Mouse (Mus musculus) kidney, embryonic 15.5 days (tissue): ENCODE results near the gene Cryaa. TPM values are rescaled to one million over a fixed set of nuclear protein-coding genes. Genes with fewer than 3 reads are reported as not detected.

ENCODE experiments used
- ATAC-seq: fragments of 200-750 bp; cut with Nextera tagmentation; replicated peaks from 2 replicates; pipeline ENCODE4 v1.8.0; 2017; ENCODE audit warnings: moderate TSS enrichment; ENCODE audit not compliant: low FRiP score
- H3K27ac ChIP-seq: fragments of 300-500 bp; sonication (generic); 2 replicates; pipeline ENCODE4 v1.5.1; 2015; ENCODE audit warnings: mild to moderate bottlenecking, inconsistent platforms
- H3K27me3 ChIP-seq: fragments of 300-500 bp; sonication (generic); 2 replicates; pipeline ENCODE4 v1.6.1; 2015; ENCODE audit warnings: inconsistent platforms
- H3K36me3 ChIP-seq: fragments of 300-500 bp; sonication (generic); 2 replicates; pipeline ENCODE4 v1.6.1; 2015; ENCODE audit warnings: inconsistent platforms
- H3K4me1 ChIP-seq: fragments of 300-500 bp; sonication (generic); 2 replicates; pipeline ENCODE4 v1.6.1; 2015; ENCODE audit warnings: inconsistent platforms
- H3K4me2 ChIP-seq: fragments of 300-500 bp; sonication (generic); 2 replicates; pipeline ENCODE4 v1.6.1; 2015; ENCODE audit warnings: moderate library complexity, mild to moderate bottlenecking, inconsistent platforms
- H3K4me3 ChIP-seq: fragments of 300-500 bp; sonication (generic); replicated peaks from 2 replicates; pipeline ENCODE4 v1.5.1; 2015; ENCODE audit warnings: mild to moderate bottlenecking, inconsistent platforms
- H3K9ac ChIP-seq: fragments of 300-500 bp; sonication (generic); 2 replicates; pipeline ENCODE4 v1.6.1; 2015; ENCODE audit warnings: mild to moderate bottlenecking, inconsistent platforms
- H3K9me3 ChIP-seq: fragments of 300-500 bp; sonication (generic); replicated peaks from 2 replicates; pipeline ENCODE4 v1.6.1; 2016; ENCODE audit warnings: inconsistent platforms
- WGBS: fragments of 180-500 bp; shearing (Covaris S2); methylation state at CpG from one replicate; pipeline ENCODE4 v1.1.7; 2015; ENCODE audit warnings: mixed read lengths; 5-methylcytosine and 5-hydroxymethylcytosine counted together
- polyA plus RNA-seq: library from polyadenylated mRNA; unstranded; fragments of >200 nt; fragmentation: Nextera tagmentation; extraction: Ambion mirVana; gene quantifications from 2 replicates; pipeline ENCODE4 v1.2.1, GENCODE M21; 2015

Cryaa gene
- polyA plus RNA-seq, 1 experiment from 2014 or later = 0.38 TPM

- H3K4me3 ChIP-seq = no peak overlapping the region
- 0 out of 2 replicates have a peak, but pooled peaks cover 3% of the 10 kb centered on the region for H3K4me1 ChIP-seq
- peak; percentile 71 for ATAC-seq
- H3K27ac ChIP-seq = no peak overlapping the region
- H3K27me3 ChIP-seq = no peaks in the 10 kb centered on the region
- H3K36me3 ChIP-seq = no peaks in the 10 kb centered on the region
- H3K4me2 ChIP-seq = no peak overlapping the region
- no peaks in the 10 kb centered on the region for H3K9me3 ChIP-seq
- H3K9ac ChIP-seq = no peak overlapping the region
- 5% methylated on average over 4 of the region's 4 CpGs for WGBS
These were observed 12.8 kb upstream of the Cryaa start for GRCm38 (mm10) chr17:31664760-31665159.

GRCm38 (mm10) chr17:31668306-31668705 lies 9.3 kb upstream of the Cryaa start:
- no peak overlapping the region for H3K4me3 ChIP-seq
- no peaks in the 10 kb centered on the region for H3K27me3 ChIP-seq
- H3K4me2 ChIP-seq = no peak overlapping the region
- no peak overlapping the region for H3K9ac ChIP-seq
- peaks cover 6% of the 10 kb centered on the region; the same call in 1 of the 2 replicates for H3K4me1 ChIP-seq
- 40% methylated on average over 9 of the region's 9 CpGs for WGBS
- H3K9me3 ChIP-seq = no peaks in the 10 kb centered on the region
- no peak overlapping the region for H3K27ac ChIP-seq
- no peak for ATAC-seq
- H3K36me3 ChIP-seq = no peaks in the 10 kb centered on the region

GRCm38 (mm10) chr17:31670163-31670562 lies 7.4 kb upstream of the Cryaa start:
- 46% methylated on average over 11 of the region's 11 CpGs for WGBS
- H3K27me3 ChIP-seq = no peaks in the 10 kb centered on the region
- H3K27ac ChIP-seq = no peak overlapping the region
- H3K4me1 ChIP-seq = peaks cover 6% of the 10 kb centered on the region; the same call in 1 of the 2 replicates
- no peaks in the 10 kb centered on the region for H3K36me3 ChIP-seq
- H3K9ac ChIP-seq = no peak overlapping the region
- no peaks in the 10 kb centered on the region for H3K9me3 ChIP-seq
- no peak for ATAC-seq
- H3K4me3 ChIP-seq = no peak overlapping the region
- H3K4me2 ChIP-seq = no peak overlapping the region

GRCm38 (mm10) chr17:31671698-31672097 lies 5.9 kb upstream of the Cryaa start:
- Histone ChIP-seq H3K4me1 (peaks cover 6% of the 10 kb centered on the region; the same call in 1 of the 2 replicates), H3K36me3 (no peaks in the 10 kb centered on the region), H3K27ac (no peak overlapping the region), H3K4me2 (no peak overlapping the region), H3K4me3 (no peak overlapping the region), H3K27me3 (no peaks in the 10 kb centered on the region), H3K9ac (no peak overlapping the region), H3K9me3 (no peaks in the 10 kb centered on the region)
- ATAC-seq = no peak
- whole genome bisulfite sequencing = 54% methylated on average over 8 of the region's 8 CpGs

- H3K27me3 ChIP-seq = no peaks in the 10 kb centered on the region
- no peak overlapping the region for H3K4me3 ChIP-seq
- no peaks in the 10 kb centered on the region for H3K9me3 ChIP-seq
- no peak overlapping the region for H3K4me2 ChIP-seq
- H3K9ac ChIP-seq = no peak overlapping the region
- no peak for ATAC-seq
- no peak overlapping the region for H3K27ac ChIP-seq
- H3K4me1 ChIP-seq = peaks cover 6% of the 10 kb centered on the region; the same call in 1 of the 2 replicates
- 86% methylated on average over 12 of the region's 12 CpGs for WGBS
- no peaks in the 10 kb centered on the region for H3K36me3 ChIP-seq
These were observed 5.3 kb upstream of the Cryaa start for GRCm38 (mm10) chr17:31672279-31672678.

GRCm38 (mm10) chr17:31674426-31674825 lies 3.2 kb upstream of the Cryaa start:
- ATAC-seq = no peak
- Histone ChIP-seq H3K27ac (no peak overlapping the region), H3K27me3 (no peaks in the 10 kb centered on the region), H3K4me1 (peaks cover 6% of the 10 kb centered on the region; the same call in 1 of the 2 replicates), H3K9me3 (no peaks in the 10 kb centered on the region), H3K4me2 (no peak overlapping the region), H3K4me3 (no peak overlapping the region), H3K9ac (no peak overlapping the region), H3K36me3 (no peaks in the 10 kb centered on the region)
- WGBS = 74% methylated on average over 1 of the region's 1 CpGs

GRCm38 (mm10) chr17:31680450-31680849 lies 2.8 kb downstream of the Cryaa start:
- Histone ChIP-seq H3K4me1 (peaks cover 7% of the 10 kb centered on the region; the same call in 1 of the 2 replicates), H3K27ac (no peak overlapping the region), H3K27me3 (no peaks in the 10 kb centered on the region), H3K36me3 (no peaks in the 10 kb centered on the region), H3K4me2 (no peak overlapping the region), H3K9ac (no peak overlapping the region), H3K4me3 (no peak overlapping the region), H3K9me3 (no peaks in the 10 kb centered on the region)
- 69% methylated on average over 2 of the region's 2 CpGs for WGBS
- no peak for ATAC-seq

GRCm38 (mm10) chr17:31685514-31686224 lies 8.1 kb downstream of the Cryaa start:
- H3K4me3 ChIP-seq = no peak overlapping the region
- H3K4me2 ChIP-seq = peak overlapping the region; percentile 17; the same call in 1 of the 2 replicates
- H3K27me3 ChIP-seq = 0 out of 2 replicates have a peak, but pooled peaks cover 4% of the 10 kb centered on the region
- peak overlapping the region; percentile 87 for H3K27ac ChIP-seq
- H3K4me1 ChIP-seq = peaks cover 26% of the 10 kb centered on the region
- H3K9ac ChIP-seq = no peak overlapping the region
- WGBS = 9% methylated on average over 17 of the region's 17 CpGs
- ATAC-seq = peak; percentile 68
- no peaks in the 10 kb centered on the region for H3K9me3 ChIP-seq
- no peaks in the 10 kb centered on the region for H3K36me3 ChIP-seq

GRCm38 (mm10) chr17:31686225-31686564 lies 8.6 kb downstream of the Cryaa start:
- H3K9ac ChIP-seq = no peak overlapping the region
- no peaks in the 10 kb centered on the region for H3K9me3 ChIP-seq
- H3K27me3 ChIP-seq = 0 out of 2 replicates have a peak, but pooled peaks cover 4% of the 10 kb centered on the region
- H3K4me3 ChIP-seq = no peak overlapping the region
- peaks cover 26% of the 10 kb centered on the region for H3K4me1 ChIP-seq
- H3K4me2 ChIP-seq = peak overlapping the region; percentile 17; the same call in 1 of the 2 replicates
- peak; percentile 23 for ATAC-seq
- peak overlapping the region; percentile 87 for H3K27ac ChIP-seq
- H3K36me3 ChIP-seq = no peaks in the 10 kb centered on the region
- 20% methylated on average over 3 of the region's 3 CpGs for WGBS

GRCm38 (mm10) chr17:31688112-31688511 lies 10.5 kb downstream of the Cryaa start:
- no peak overlapping the region for H3K4me2 ChIP-seq
- peaks cover 32% of the 10 kb centered on the region for H3K4me1 ChIP-seq
- no peak overlapping the region for H3K4me3 ChIP-seq
- H3K27me3 ChIP-seq = 0 out of 2 replicates have a peak, but pooled peaks cover 4% of the 10 kb centered on the region
- no peak for ATAC-seq
- no peak overlapping the region for H3K27ac ChIP-seq
- no peaks in the 10 kb centered on the region for H3K36me3 ChIP-seq
- H3K9ac ChIP-seq = no peak overlapping the region
- no peaks in the 10 kb centered on the region for H3K9me3 ChIP-seq
- WGBS = 42% methylated on average over 9 of the region's 9 CpGs

GRCm38 (mm10) chr17:31689606-31690005 lies 12.0 kb downstream of the Cryaa start:
- no peak overlapping the region for H3K4me2 ChIP-seq
- ATAC-seq = no peak
- WGBS = 83% methylated on average over 1 of the region's 1 CpGs

GRCm38 (mm10) chr17:31692918-31693317 lies 15.3 kb downstream of the Cryaa start:
- ATAC-seq = 0 out of 2 replicates have a peak, but pooled peaks have one; percentile 20

More at GRCm38 (mm10) chr17:31689606-31690005, 12.0 kb downstream of the Cryaa start:
- peaks cover 41% of the 10 kb centered on the region for H3K4me1 ChIP-seq
- H3K36me3 ChIP-seq = no peaks in the 10 kb centered on the region
- no peak overlapping the region for H3K4me3 ChIP-seq
- H3K27ac ChIP-seq = no peak overlapping the region
- no peak overlapping the region for H3K9ac ChIP-seq
- no peaks in the 10 kb centered on the region for H3K9me3 ChIP-seq
- H3K27me3 ChIP-seq = 0 out of 2 replicates have a peak, but pooled peaks cover 4% of the 10 kb centered on the region

More at GRCm38 (mm10) chr17:31692918-31693317, 15.3 kb downstream of the Cryaa start:
- Histone ChIP-seq H3K4me1 (peaks cover 21% of the 10 kb centered on the region), H3K36me3 (no peaks in the 10 kb centered on the region), H3K27me3 (0 out of 2 replicates have a peak, but pooled peaks cover 4% of the 10 kb centered on the region), H3K9me3 (no peaks in the 10 kb centered on the region), H3K27ac (no peak overlapping the region), H3K4me3 (no peak overlapping the region), H3K9ac (no peak overlapping the region), H3K4me2 (peak overlapping the region; percentile 52; the same call in 1 of the 2 replicates)
- 34% methylated on average over 5 of the region's 5 CpGs for WGBS
